ENCODE assay signal across 9 mouse cellular contexts in the genomic region with DNA sequence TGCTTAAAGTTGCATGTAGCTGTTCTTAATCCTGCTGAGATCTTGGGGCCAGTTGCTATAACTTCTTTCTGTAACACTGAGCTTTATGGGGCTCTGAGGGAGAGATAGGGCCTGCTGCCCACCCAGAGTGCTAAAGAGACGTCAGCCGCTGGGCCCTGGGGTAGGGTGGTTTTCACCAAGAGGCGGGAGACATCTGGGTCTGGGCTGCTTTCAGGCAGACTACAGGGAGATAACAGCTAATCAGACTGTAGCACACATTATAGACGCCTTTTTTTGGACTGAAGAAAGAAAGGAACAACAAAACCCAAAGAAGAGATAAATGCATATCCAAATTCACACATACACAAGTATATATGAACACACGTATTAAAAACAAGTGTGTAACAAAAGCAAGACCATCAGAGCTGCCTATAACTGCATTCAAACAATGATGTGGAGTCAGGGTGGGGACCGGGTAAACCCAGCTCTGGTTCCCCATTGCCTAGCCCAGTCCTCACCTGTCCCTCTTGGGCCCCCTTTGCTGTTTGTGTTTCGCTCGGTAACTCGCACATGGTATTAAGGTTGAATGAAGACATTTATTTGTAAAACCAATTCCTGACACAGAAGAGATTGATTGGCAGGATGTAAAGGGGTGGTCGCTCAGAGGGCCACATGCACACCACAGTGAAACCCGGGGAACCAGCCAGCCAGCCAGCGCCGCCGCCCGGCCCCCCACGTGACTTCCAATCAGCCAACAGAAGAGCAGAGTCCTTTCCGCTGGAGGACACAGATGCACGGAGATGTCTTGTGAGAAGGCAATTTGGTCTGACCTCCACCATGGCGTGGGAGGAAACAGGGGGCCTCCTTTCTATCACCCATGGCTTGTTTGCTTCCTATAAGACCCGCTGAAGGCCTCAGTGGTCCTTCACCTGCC. TPM values are rescaled to one million over a fixed set of nuclear protein-coding genes. Genes with fewer than 3 reads are reported as not detected.
DNase-seq lines count a peak whose midpoint lies in the region; ATAC-seq lines count a peak whose summit lies in the region.
"Had no signal": no experiment of that assay in that cellular context is flagged by ENCODE, and none has a peak within 500 bp of the region (broad histone marks: within the 10 kb centered on the region; RNA-seq: fewer than 3 reads in every experiment).

No protein-coding gene starts in this region.

- H3K9ac ChIP-seq in forebrain, embryonic 16.5 days (replicated peaks; ENCODE audit: low read depth, low read length), result peak overlapping the region; percentile 33; the same call in 1 of the 2 replicates
- peak overlapping the region; percentile 44 for H3K9ac ChIP-seq in midbrain, embryonic 12.5 days (replicated peaks)

- DNase-seq in gastrocnemius, postnatal 10 days, result peak; percentile 23
- DNase-seq in gastrocnemius, postnatal 36 days, result no peak
- DNase-seq in ZHBTc4 (ENCODE audit: low read depth, low spot score), result peak; percentile 68
- peak; percentile 72 to 81 for DNase-seq in kidney, postnatal 25 days
- peak; percentile 35 to 59 for DNase-seq in thymus, postnatal 10 days (ENCODE audit: low spot score in 2 of 2)
- DNase-seq in right cerebral cortex, adult 18-20 months, result no peak

- ATAC-seq in forebrain, embryonic 16.5 days, result peak; percentile 84
- ATAC-seq in midbrain, embryonic 12.5 days (ENCODE audit: low FRiP score, low read depth), result peak; percentile 89

- intact Hi-C loops in gastrocnemius, postnatal 36 days (cut with DNase I), result loop anchor here (5.0 kb wide), 1 partner anchor 65 kb away; no protein-coding TSS in a partner anchor

- no peaks in the 10 kb centered on the region for H3K9me3 ChIP-seq in forebrain, embryonic 16.5 days (ENCODE audit: control insufficient read depth, low read length)
- no peaks in the 10 kb centered on the region for H3K9me3 ChIP-seq in midbrain, embryonic 12.5 days

- WGBS in forebrain, embryonic 16.5 days, result 53% methylated on average over 20 of the region's 20 CpGs
- 37% methylated on average over 20 of the region's 20 CpGs for WGBS in midbrain, embryonic 12.5 days

- H3K27me3 ChIP-seq in forebrain, embryonic 16.5 days (replicated peaks; ENCODE audit: control insufficient read depth, insufficient read depth, low read length), result no peaks in the 10 kb centered on the region
- H3K27me3 ChIP-seq in midbrain, embryonic 12.5 days, result peaks cover 3% of the 10 kb centered on the region; the same call in 1 of the 2 replicates

- peaks cover 12% of the 10 kb centered on the region for H3K4me1 ChIP-seq in forebrain, embryonic 16.5 days (replicated peaks; ENCODE audit: control insufficient read depth, insufficient read depth, low read length)
- peaks cover 20% of the 10 kb centered on the region for H3K4me1 ChIP-seq in midbrain, embryonic 12.5 days

- H3K27ac ChIP-seq in forebrain, embryonic 16.5 days (ENCODE audit: low read length), result no peak overlapping the region
- peak overlapping the region; percentile 80 for H3K27ac ChIP-seq in midbrain, embryonic 12.5 days (replicated peaks)

- H3K4me2 ChIP-seq in forebrain, embryonic 16.5 days (ENCODE audit: low read length), result peak overlapping the region; percentile 48
- peak overlapping the region; percentile 50 for H3K4me2 ChIP-seq in midbrain, embryonic 12.5 days (replicated peaks)

- no peaks in the 10 kb centered on the region for H3K36me3 ChIP-seq in forebrain, embryonic 16.5 days (ENCODE audit: control insufficient read depth, insufficient read depth)
- H3K36me3 ChIP-seq in midbrain, embryonic 12.5 days, result no peaks in the 10 kb centered on the region

- H3K4me3 ChIP-seq in forebrain, embryonic 16.5 days (replicated peaks; ENCODE audit: low read length), result peak overlapping the region; percentile 21
- peak overlapping the region; percentile 27 for H3K4me3 ChIP-seq in midbrain, embryonic 12.5 days

RNA-seq across cellular contexts. Expression of gene Serp2, which starts 24.2 kb away (rescaled TPM):
- 1 to 10 TPM; 1.8 to 2.4 TPM for total RNA-seq in gastrocnemius, postnatal 10 days (2021)
- under 1 TPM; 0.36 to 0.37 TPM for total RNA-seq in gastrocnemius, postnatal 36 days (2021)
- 124 and 163 TPM in 2 replicates for polyA plus RNA-seq in forebrain, embryonic 16.5 days (2015; fragmentation: Nextera tagmentation; extraction: Ambion mirVana)
- 52.7 and 56.6 TPM in 2 replicates for polyA plus RNA-seq in midbrain, embryonic 12.5 days (2016; fragmentation: Nextera tagmentation; extraction: Ambion mirVana)
- polyA plus RNA-seq: liver, adult 2 months had no signal

Comparison
In these comparisons a context has a peak if more than half of its experiments do, and no peak if none do; other contexts are left out.
1. DNase-seq: peak in gastrocnemius, postnatal 10 days (single experiment), ZHBTc4 (single experiment), kidney, postnatal 25 days (2 of 2) and thymus, postnatal 10 days (2 of 2); none in gastrocnemius, postnatal 36 days (0 of 2) and right cerebral cortex, adult 18-20 months (single experiment).